Mouse (Mus musculus) G1E (cell line): ENCODE data around the gene Fbxl18. TPM values are rescaled to one million over a fixed set of nuclear protein-coding genes. Genes with fewer than 3 reads are reported as not detected.

Source experiments
- ATAC-seq: 2 replicates; pipeline ENCODE4 v1.8.0; 2016; ENCODE audit warnings: mild to moderate bottlenecking; ENCODE audit not compliant: insufficient number of reproducible peaks, poor library complexity, low FRiP score, severe bottlenecking; ENCODE audit errors: extremely low read depth
- DNase-seq: peaks from one replicate; pipeline ENCODE4 v3.0.0; 2012; ENCODE audit warnings: low spot score
- H3K27me3 ChIP-seq: 2 replicates; pipeline ENCODE4 v1.6.1; 2012; ENCODE audit warnings: mild to moderate bottlenecking, low read length, inconsistent platforms; ENCODE audit not compliant: insufficient read depth
- H3K36me3 ChIP-seq: replicated peaks from 2 replicates; pipeline ENCODE3; 2012; ENCODE audit warnings: mild to moderate bottlenecking, inconsistent platforms
- H3K4me1 ChIP-seq: 2 replicates; pipeline ENCODE4 v1.6.1; 2012; ENCODE audit warnings: low read depth, low read length, inconsistent platforms, mixed read lengths; ENCODE audit not compliant: insufficient read depth
- H3K4me3 ChIP-seq: 2 replicates; pipeline ENCODE4 v1.5.1; 2012; ENCODE audit warnings: low read depth, mild to moderate bottlenecking, inconsistent platforms, low read length, moderate library complexity, mixed read lengths
- H3K9me3 ChIP-seq: replicated peaks from 2 replicates; pipeline ENCODE4 v1.6.1; 2012; ENCODE audit warnings: inconsistent platforms
- CTCF ChIP-seq: IDR thresholded peaks from 2 replicates; pipeline ENCODE4 v1.5.1; 2012; ENCODE audit warnings: low read depth, low read length, inconsistent platforms, mixed read lengths
- GATA1 ChIP-seq: IDR thresholded peaks from 2 replicates; pipeline ENCODE4 v1.6.1; 2012; ENCODE audit warnings: borderline replicate concordance, low read length, inconsistent platforms, mixed read lengths
- GATA2 ChIP-seq: IDR thresholded peaks from 2 replicates; pipeline ENCODE4 v1.6.1; 2012; ENCODE audit warnings: low read depth, low read length, inconsistent platforms, borderline replicate concordance
- POLR2AphosphoS5 ChIP-seq: IDR thresholded peaks from 2 replicates; pipeline ENCODE4 v1.6.1; 2012; ENCODE audit warnings: low read depth, low read length, inconsistent platforms; ENCODE audit not compliant: insufficient replicate concordance
- TAL1 ChIP-seq: conservative IDR thresholded peaks from 2 replicates; pipeline ENCODE4 v1.6.1; 2012; ENCODE audit warnings: low read depth, low read length, inconsistent platforms, mixed read lengths
- polyA plus RNA-seq: library from polyadenylated mRNA; stranded (reverse); fragments of >175 nt; gene quantifications from 2 replicates; pipeline ENCODE4 v1.2.3, GENCODE M21; 2012
- total RNA-seq, 2 experiments: library from RNA; stranded (forward) in 1 of 2; stranded (reverse) in 1 of 2; fragments of 200-1000 nt in 1 of 2; fragments of >200 nt in 1 of 2; fragmentation: Nextera tagmentation in 1 of 2; gene quantifications; 2 replicates each; pipeline ENCODE4 v1.2.3; 2014 to 2017

Gene Fbxl18
- total and polyA plus RNA-seq, 3 experiments = 5.5 to 21.3 (median 10.8) TPM

DNA sequence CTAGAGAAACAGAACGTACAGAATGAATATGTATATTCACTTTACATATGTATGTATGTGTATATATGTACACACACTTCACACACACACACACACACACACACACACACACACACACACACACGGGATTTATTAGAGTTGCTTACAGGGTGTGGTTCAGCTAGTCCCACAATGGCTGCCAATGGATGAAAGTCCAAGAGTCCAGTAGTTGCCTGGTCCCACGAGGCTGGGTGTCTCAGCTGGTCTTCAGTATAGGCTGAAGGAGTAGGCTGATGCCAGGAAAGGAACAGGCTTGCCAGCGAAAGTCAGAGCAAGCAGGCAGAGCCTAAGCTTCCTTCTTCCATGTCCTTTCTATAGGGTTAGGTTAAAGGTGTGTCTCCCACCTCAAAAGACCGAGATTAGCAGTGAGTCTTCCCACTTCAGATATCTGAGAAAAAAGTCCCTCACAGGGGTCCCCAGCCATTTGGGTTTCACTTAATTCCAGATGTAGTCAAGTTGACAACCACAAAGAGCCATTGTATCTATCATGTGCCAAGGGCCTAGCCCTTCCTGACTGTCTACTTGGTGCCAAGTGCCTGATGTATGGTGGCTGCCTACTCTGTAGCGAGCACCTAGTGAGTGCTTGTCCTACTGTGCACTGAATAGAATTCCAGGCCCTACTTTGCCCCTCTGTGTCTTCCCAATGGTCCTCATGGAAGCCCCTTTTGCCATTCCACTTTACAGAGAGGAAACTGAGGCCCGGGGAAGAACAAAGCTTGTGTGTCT, 44.1 kb downstream of the Fbxl18 start:
- Histone ChIP-seq H3K36me3 (no peaks in the 10 kb centered on the region), H3K4me1 (peaks cover 69% of the 10 kb centered on the region), H3K9me3 (no peaks in the 10 kb centered on the region), H3K4me3 (peak overlapping the region; percentile 48; the same call in 1 of the 2 replicates), H3K27me3 (no peaks in the 10 kb centered on the region)
- TF ChIP-seq GATA1 (no peak), GATA2 (no peak), CTCF (no peak), POLR2AphosphoS5 (no peak), TAL1 (no peak)
- ATAC-seq = no peak
- no peak for DNase-seq

DNA sequence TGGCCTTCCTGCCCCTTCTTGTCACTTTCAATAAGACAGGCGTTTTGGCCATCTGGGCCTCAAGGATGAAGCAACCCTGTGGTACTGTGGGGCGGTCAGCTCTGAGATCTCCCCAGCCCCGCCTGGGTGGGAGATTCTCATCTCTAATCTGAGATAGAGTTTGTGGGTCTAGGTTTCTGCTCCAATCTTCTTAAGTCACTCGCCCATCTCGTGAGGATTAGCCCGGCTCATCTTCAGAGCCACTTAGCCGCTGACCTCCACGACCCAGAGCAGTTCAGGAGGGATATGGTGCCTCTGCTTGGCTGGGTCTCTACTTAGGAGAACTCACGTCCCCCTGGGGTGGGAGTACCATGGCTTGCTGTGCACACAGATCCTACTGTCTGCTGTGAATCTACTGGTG, 44.7 kb downstream of the Fbxl18 start:
- no peak for DNase-seq
- no peak for ATAC-seq
- no peaks in the 10 kb centered on the region for H3K36me3 ChIP-seq
- no peak for TF ChIP-seq TAL1
- no peak for TF ChIP-seq GATA2
- TF ChIP-seq POLR2AphosphoS5 = no peak
- TF ChIP-seq CTCF = no peak
- TF ChIP-seq GATA1 = no peak
- H3K27me3 ChIP-seq = no peaks in the 10 kb centered on the region
- no peaks in the 10 kb centered on the region for H3K9me3 ChIP-seq
- H3K4me3 ChIP-seq = peak overlapping the region; percentile 28; the same call in 1 of the 2 replicates
- peaks cover 69% of the 10 kb centered on the region for H3K4me1 ChIP-seq

GRCm38 (mm10) chr5:142848911-142849310, 46.3 kb downstream of the Fbxl18 start:
- Histone ChIP-seq H3K27me3 (no peaks in the 10 kb centered on the region), H3K36me3 (no peaks in the 10 kb centered on the region), H3K4me3 (peak overlapping the region; percentile 48; the same call in 1 of the 2 replicates), H3K9me3 (no peaks in the 10 kb centered on the region), H3K4me1 (peaks cover 63% of the 10 kb centered on the region)
- TF ChIP-seq TAL1 (no peak), POLR2AphosphoS5 (no peak), GATA1 (no peak), GATA2 (no peak), CTCF (no peak)
- ATAC-seq (no peak), DNase-seq (no peak)

- ATAC-seq (peak; percentile 29; the same call in 1 of the 2 replicates), DNase-seq (no peak)
- Histone ChIP-seq H3K27me3 (no peaks in the 10 kb centered on the region), H3K4me1 (peaks cover 57% of the 10 kb centered on the region), H3K36me3 (no peaks in the 10 kb centered on the region), H3K4me3 (peak overlapping the region; percentile 57; the same call in 1 of the 2 replicates), H3K9me3 (no peaks in the 10 kb centered on the region)
- no peak for TF ChIP-seq CTCF
Measured at GRCm38 (mm10) chr5:142848149-142848548, 47.1 kb downstream of the Fbxl18 start.

- TF ChIP-seq CTCF (peak; percentile 73), GATA1 (no peak)
- no peak for ATAC-seq
- no peak for DNase-seq
Measured at GRCm38 (mm10) chr5:142844467-142844866, 50.8 kb downstream of the Fbxl18 start.

DNA sequence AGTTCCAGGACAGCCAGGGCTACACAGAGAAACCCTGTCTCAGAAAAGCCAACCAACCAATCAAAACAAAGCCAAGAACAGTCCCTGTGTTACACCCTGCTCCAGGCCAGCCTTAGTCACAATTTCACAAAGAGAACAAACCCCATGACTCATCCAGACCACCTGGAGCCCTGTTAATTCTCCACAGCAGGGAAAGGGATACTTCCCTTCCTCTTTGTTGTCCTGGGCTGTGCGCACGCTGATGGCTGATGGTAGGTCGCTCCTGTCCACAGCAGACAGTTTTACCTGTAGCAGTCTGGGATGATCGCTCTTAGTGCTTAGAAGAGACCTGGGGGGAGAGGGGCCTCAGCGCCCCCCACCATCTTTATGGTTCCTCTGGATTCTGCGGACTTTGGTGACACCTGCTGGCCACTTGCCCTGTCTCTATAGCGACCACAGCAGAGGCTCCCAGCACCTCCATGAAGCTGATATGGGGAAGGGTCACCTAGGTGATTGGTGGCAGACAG, 53.0 kb downstream of the Fbxl18 start:
- peaks cover 25% of the 10 kb centered on the region for H3K27me3 ChIP-seq
- peaks cover 14% of the 10 kb centered on the region; the same call in 1 of the 2 replicates for H3K4me1 ChIP-seq
- H3K9me3 ChIP-seq = no peaks in the 10 kb centered on the region
- TF ChIP-seq GATA2 (no peak), POLR2AphosphoS5 (no peak), TAL1 (no peak), GATA1 (no peak), CTCF (no peak)
- no peaks in the 10 kb centered on the region for H3K36me3 ChIP-seq
- DNase-seq (no peak), ATAC-seq (no peak)
- no peak overlapping the region for H3K4me3 ChIP-seq

More at GRCm38 (mm10) chr5:142844467-142844866, 50.8 kb downstream of the Fbxl18 start:
- H3K36me3 ChIP-seq = no peaks in the 10 kb centered on the region
- peaks cover 30% of the 10 kb centered on the region for H3K4me1 ChIP-seq
- H3K9me3 ChIP-seq = no peaks in the 10 kb centered on the region
- peaks cover 15% of the 10 kb centered on the region for H3K27me3 ChIP-seq
- H3K4me3 ChIP-seq = no peak overlapping the region
